Mouse (Mus musculus) ES-E14 (cell line): ENCODE measurements around the gene Kctd21. TPM values are rescaled to one million over a fixed set of nuclear protein-coding genes. Genes with fewer than 3 reads are reported as not detected.

ENCODE experiments used
- DNase-seq: peaks from one replicate; pipeline ENCODE4 v3.0.0-alpha.2; 2013; ENCODE audit warnings: low read depth, low spot score
- H3K27ac ChIP-seq: 2 replicates; pipeline ENCODE4 v1.5.1; 2012; ENCODE audit warnings: low read depth, mild to moderate bottlenecking, low read length, moderate library complexity, mixed read lengths; ENCODE audit not compliant: poor library complexity, insufficient read depth, severe bottlenecking
- H3K36me3 ChIP-seq: 2 replicates; pipeline ENCODE4 v1.6.1; 2012; ENCODE audit warnings: mild to moderate bottlenecking, low read length, moderate library complexity, mixed read lengths; ENCODE audit not compliant: control insufficient read depth, poor library complexity, insufficient read depth, severe bottlenecking
- H3K4me1 ChIP-seq, 2 experiments: fragments of 150-350 bp in 1 of 2; sonication (generic) in 1 of 2; 2 replicates each; pipeline ENCODE4 v1.6.1; 2012; ENCODE audit warnings: low read length in 2 of 2, mild to moderate bottlenecking in 1 of 2, mixed read lengths in 1 of 2; ENCODE audit not compliant: control insufficient read depth in 2 of 2, insufficient read depth in 2 of 2, poor library complexity in 1 of 2
- H3K4me3 ChIP-seq, 2 experiments: fragments of 150-350 bp in 1 of 2; sonication (generic) in 1 of 2; 2 replicates each; pipeline ENCODE4 v1.5.1; 2012; ENCODE audit warnings: low read length in 2 of 2, low read depth in 1 of 2, mild to moderate bottlenecking in 1 of 2, mixed read lengths in 1 of 2; ENCODE audit not compliant: insufficient read depth in 1 of 2, poor library complexity in 1 of 2, severe bottlenecking in 1 of 2
- H3K9ac ChIP-seq: 2 replicates; pipeline ENCODE4 v1.6.1; 2012; ENCODE audit warnings: low read depth, mild to moderate bottlenecking, low read length, mixed read lengths; ENCODE audit not compliant: poor library complexity, insufficient read depth, severe bottlenecking
- H3K9me3 ChIP-seq: fragments of 150-350 bp; sonication (generic); 2 replicates; pipeline ENCODE4 v1.6.1; 2012; ENCODE audit warnings: low read depth, mild to moderate bottlenecking, low read length; ENCODE audit not compliant: control insufficient read depth, insufficient read depth
- CHD2 ChIP-seq: IDR thresholded peaks from 2 replicates; pipeline ENCODE4 v1.6.1; 2014; ENCODE audit warnings: mild to moderate bottlenecking, low read depth, low read length, inconsistent platforms
- HCFC1 ChIP-seq: IDR thresholded peaks from 2 replicates; pipeline ENCODE4 v1.6.1; 2012; ENCODE audit warnings: low read length, inconsistent platforms, borderline replicate concordance; ENCODE audit not compliant: insufficient read depth
- MAFK ChIP-seq: IDR thresholded peaks from 2 replicates; pipeline ENCODE4 v1.6.1; 2014; ENCODE audit warnings: mild to moderate bottlenecking, low read depth, low read length, inconsistent platforms; ENCODE audit not compliant: insufficient read depth
- ZC3H11A ChIP-seq: IDR thresholded peaks from 2 replicates; pipeline ENCODE4 v1.6.1; 2012; ENCODE audit warnings: low read depth, mild to moderate bottlenecking, inconsistent platforms, low read length, borderline replicate concordance
- ZNF384 ChIP-seq: IDR thresholded peaks from 2 replicates; pipeline ENCODE4 v1.6.1; 2012; ENCODE audit warnings: low read depth, low read length, inconsistent platforms
- in situ Hi-C, 2 experiments: fragments of 600-800 bp; cut with MboI; formaldehyde crosslinking; loops; one replicate each; pipeline ENCODE4 v1.15.1; 2025; ENCODE audit warnings: low sequenced_read_pairs in 2 of 2, inconsistent platforms in 1 of 2; ENCODE audit not compliant: unreplicated experiment in 2 of 2
- total RNA-seq: library from RNA; depleted of rRNA; stranded (reverse); fragments of 300-350 nt; gene quantifications from 2 replicates; pipeline ENCODE4 v1.2.3, GENCODE M21; 2012

Gene Kctd21
- total RNA-seq, 1 experiment: 1.4 TPM

DNA sequence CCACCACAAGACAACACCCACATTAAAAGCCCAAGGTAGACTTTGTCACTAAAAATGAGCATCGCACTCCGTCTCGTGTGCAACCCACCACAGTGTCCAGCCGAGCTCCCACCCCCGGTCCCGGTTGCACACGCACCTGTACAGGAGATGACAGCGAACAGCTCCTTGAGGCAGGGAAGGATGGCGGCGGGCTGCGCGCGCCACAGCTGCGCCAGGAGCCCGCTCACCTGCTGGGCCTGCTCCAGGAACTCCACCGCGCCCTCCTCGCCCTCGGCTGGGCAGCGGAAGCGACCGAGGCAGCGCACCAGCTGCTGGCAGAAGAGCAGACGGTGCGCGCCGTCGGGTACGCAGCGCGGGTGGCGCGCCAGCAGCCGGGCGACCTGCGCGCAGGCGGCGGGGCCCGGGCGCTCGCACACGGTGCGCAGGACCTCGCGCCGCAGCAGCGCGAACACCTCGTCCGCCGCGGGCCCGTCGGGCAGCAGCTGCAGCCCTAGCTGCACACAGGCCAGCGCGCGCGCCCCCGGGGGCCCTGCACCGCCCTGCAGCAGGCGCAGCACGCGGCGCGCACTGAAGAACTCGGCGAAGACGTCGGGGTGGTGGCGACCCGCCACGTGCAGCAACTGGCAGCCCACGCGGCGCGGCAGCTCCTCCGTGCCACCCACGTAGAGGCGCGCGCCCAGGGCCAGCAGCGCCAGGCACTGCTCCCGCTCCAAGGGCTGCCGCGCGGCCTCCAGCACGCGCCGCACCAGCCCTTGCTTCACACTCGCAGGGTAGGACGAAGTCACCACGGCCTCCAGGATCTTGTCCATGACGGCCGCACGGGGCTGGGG, 6.8 kb upstream of the Kctd21 start:
- TF ChIP-seq HCFC1 (no peak), MAFK (no peak), ZNF384 (no peak), CHD2 (no peak), ZC3H11A (no peak)
- Histone ChIP-seq H3K27ac (no peak overlapping the region), H3K4me1 (peaks cover 0 to 4% of the 10 kb centered on the region in 2 experiments; a peak in 1 of 4 replicates), H3K9me3 (no peaks in the 10 kb centered on the region), H3K4me3 (peak overlapping the region; percentile 64 to 74; a peak in 3 of 4 replicates), H3K36me3 (no peaks in the 10 kb centered on the region; the same call in 1 of the 2 replicates), H3K9ac (peak overlapping the region; percentile 63)
- no peak for DNase-seq
- in situ Hi-C loops: no loop called here

GRCm38 (mm10) chr7:97327376-97327775, 4.8 kb upstream of the Kctd21 start:
- no peak overlapping the region for H3K9ac ChIP-seq
- TF ChIP-seq MAFK: no peak
- TF ChIP-seq CHD2: no peak
- TF ChIP-seq HCFC1: no peak
- no peak for TF ChIP-seq ZNF384
- no peak for TF ChIP-seq ZC3H11A
- H3K4me1 ChIP-seq: peaks cover 0 to 8% of the 10 kb centered on the region in 2 experiments; a peak in 1 of 4 replicates
- DNase-seq: no peak
- no peaks in the 10 kb centered on the region for H3K36me3 ChIP-seq
- H3K27ac ChIP-seq: no peak overlapping the region
- H3K4me3 ChIP-seq: no peak overlapping the region
- H3K9me3 ChIP-seq: no peaks in the 10 kb centered on the region
- in situ Hi-C loops: no loop called here

DNA sequence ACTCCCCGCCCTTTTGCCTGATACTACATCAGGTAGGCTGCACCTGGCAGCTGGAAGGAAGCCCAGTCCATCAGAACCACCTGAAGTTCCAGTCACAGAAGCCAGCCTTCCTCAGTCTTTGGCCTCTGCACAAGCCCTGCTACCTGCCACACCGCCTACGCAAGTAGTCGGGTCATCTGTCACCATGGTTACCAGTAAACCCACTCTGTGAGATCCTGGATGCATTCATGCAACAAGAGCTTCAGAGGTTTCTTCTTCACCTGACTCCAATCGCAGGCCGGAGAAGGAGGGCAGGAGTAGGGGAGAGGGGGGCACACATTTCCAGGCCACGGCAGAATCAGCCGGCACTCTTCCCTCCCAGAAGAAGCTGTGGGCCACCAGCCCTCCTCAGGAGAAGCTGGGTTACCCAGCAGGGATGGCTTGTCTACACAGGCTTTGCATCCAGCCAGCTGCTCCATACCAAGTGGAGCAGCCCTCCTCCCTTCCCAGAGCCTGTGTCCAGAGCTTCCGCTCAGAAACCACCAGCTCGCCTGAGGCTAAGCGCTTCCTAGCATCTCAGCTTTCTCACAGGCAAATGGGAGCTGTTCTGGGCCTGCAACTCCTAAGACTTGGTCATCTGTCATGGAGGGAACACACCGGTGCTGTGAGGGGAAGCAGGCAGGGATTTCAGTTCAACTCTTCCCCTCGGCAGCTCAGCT, 3.1 kb upstream of the Kctd21 start:
- DNase-seq: no peak
- in situ Hi-C loops: no loop called here
- no peak overlapping the region for H3K27ac ChIP-seq

DNA sequence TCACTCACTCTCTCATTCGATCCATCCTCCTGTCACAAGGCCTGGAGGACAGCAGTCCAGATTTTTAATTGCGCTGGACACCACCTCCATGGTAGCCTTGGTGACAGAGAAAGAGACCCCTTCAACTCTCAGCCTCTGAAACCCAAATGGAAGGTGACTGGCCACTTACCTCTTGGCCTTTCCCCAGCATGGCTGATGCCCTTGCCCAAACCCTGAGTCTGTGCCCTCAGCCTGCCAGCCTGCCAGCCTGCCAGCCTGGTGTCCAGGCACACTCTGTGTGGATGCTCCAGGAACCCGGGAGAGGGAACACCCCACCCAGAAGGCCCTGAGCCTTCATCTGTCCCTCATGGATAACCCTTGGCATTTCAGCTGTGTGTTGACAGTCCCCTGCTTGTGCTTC, 2.5 kb upstream of the Kctd21 start:
- H3K9me3 ChIP-seq: no peaks in the 10 kb centered on the region
- H3K4me1 ChIP-seq: peaks cover 0 to 14% of the 10 kb centered on the region in 2 experiments; a peak in 1 of 4 replicates
- H3K9ac ChIP-seq: no peak overlapping the region
- in situ Hi-C loops: no loop called here
- TF ChIP-seq CHD2 (no peak), ZC3H11A (no peak), MAFK (no peak), HCFC1 (no peak), ZNF384 (no peak)
- no peak for DNase-seq
- no peaks in the 10 kb centered on the region for H3K36me3 ChIP-seq
- H3K27ac ChIP-seq: no peak overlapping the region
- no peak overlapping the region for H3K4me3 ChIP-seq

More for the DNA sequence above, 3.1 kb upstream of the Kctd21 start:
- no peaks in the 10 kb centered on the region for H3K9me3 ChIP-seq
- peaks cover 0 to 14% of the 10 kb centered on the region in 2 experiments; a peak in 1 of 4 replicates for H3K4me1 ChIP-seq
- TF ChIP-seq CHD2 (no peak), ZNF384 (no peak), MAFK (no peak), HCFC1 (no peak), ZC3H11A (no peak)
- H3K9ac ChIP-seq: no peak overlapping the region
- H3K36me3 ChIP-seq: no peaks in the 10 kb centered on the region
- H3K4me3 ChIP-seq: no peak overlapping the region
